Mouse (Mus musculus) granulocyte monocyte progenitor cell, adult 5-6 weeks (primary cell): Measurements from ENCODE around the gene Myef2. TPM values are rescaled to one million over a fixed set of nuclear protein-coding genes. Genes with fewer than 3 reads are reported as not detected.
A peak's percentile ranks its signal among the peaks of the same experiment; 100 is the strongest.
"Not testable (repeated sequence)": the region's sequence is repeated elsewhere in the genome, so short reads cannot be mapped to it uniquely, and the experiment has no call there.

Experiments
- ATAC-seq: replicated peaks from 2 replicates; pipeline ENCODE4 v1.8.0; 2016; ENCODE audit warnings: mild to moderate bottlenecking, moderate TSS enrichment, inconsistent platforms; ENCODE audit not compliant: poor library complexity, severe bottlenecking
- total RNA-seq, 2 experiments: library from RNA; stranded (forward) in 1 of 2; stranded (reverse) in 1 of 2; fragments of 200-712, 200-1000 nt in 1 of 2; fragments of >200 nt in 1 of 2; fragmentation: Nextera tagmentation in 1 of 2; gene quantifications; 2 replicates each; pipeline ENCODE4 v1.2.3; 2014 to 2017

The Myef2 gene
- 14.4 and 22.0 TPM in 2 replicates for total RNA-seq (2014; fragmentation: Nextera tagmentation)
- total RNA-seq (2017), result 30.2 and 43.0 TPM in 2 replicates

- ATAC-seq, result peak; percentile 91
These were observed at the start of gene Myef2 for GRCm38 (mm10) chr2:125123477-125123852. Gene Myef2 (minus strand): TSS chr2:125123661.

DNA sequence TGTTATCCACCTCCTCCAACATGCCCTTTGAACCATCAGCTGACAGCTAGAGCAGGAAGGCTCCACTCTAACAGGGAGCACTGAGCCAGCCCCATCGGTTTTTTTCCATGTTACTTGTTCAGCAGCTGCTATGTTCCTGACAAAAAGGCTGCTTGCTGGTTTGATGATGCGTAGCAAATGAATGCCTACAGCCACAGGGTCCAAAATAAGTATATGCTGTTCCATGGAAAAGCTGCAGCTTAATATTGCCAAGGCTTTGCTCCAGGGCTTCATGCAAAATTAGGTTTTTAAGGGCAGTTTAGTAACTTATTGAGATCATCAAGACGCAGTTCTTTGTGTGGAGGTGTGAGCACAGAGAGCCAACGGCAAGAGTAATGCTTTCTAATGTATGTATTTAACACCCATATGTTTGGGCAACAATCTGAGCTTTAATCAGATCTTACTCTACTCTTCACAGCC lies 38.6 kb upstream of the Myef2 start:
- ATAC-seq, result no peak

DNA sequence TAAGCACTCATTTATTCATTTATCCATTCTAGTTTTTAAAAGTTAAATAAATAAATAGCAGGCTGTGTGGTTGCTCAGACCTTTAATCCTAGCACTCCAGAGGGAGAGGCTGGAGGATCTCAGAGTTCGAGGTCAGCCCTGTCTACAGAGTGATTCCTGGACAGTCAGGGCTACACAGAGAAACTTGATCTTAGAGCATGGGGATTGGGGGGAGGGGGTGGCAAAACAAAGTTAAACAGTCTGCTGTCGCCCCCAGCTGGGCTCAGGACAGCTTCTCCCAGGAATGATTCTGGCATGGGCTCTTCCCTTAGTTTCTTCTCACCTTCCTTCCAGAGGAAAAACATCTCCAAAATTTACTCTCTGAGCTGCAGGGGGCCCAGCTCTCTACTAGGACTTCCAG lies 32.0 kb upstream of the Myef2 start:
- no peak for ATAC-seq

DNA sequence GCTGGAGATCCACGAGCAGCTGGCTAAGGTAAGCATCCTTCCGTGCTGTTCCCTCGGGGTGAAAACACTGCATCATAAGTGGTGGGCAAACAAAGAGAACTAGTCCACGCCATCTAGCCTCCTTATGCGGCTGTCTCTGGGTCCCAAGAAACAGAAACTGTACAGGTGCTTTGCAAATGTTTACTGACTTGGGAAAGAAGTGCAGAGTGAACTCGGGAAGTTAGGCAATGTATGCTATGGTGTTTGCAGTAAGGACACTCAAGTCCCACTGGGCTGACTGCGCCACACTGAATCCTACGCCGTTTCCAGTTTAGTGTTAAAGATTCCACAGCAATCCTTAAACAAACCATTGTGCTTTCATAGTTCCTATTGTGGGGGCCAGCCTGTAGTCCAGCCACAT lies 30.8 kb upstream of the Myef2 start:
- no peak for ATAC-seq

DNA sequence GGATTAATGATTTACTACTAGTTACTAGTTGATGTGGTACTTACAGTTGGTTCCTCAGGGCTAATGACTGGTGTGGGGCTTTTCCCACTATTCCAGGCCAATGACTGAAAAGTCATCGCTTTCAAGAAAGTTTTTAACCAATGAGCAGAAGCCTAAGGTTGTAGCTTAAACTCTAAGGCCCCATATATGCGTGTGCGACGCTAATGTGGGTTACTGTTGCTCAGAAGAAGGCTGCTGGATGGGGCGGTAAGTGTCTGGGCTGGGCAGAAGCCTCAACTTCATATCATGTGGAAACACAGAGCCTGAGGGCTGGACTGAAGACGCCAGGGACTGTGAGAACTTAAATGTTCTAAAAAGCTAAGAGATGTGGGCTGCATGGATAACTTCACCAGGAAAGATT lies 28.9 kb upstream of the Myef2 start, which contains the start of gene Slc12a1:
Gene Slc12a1 (plus strand): TSS at position 118 of the 400 bp plus-strand sequence.
- ATAC-seq, result no peak

DNA sequence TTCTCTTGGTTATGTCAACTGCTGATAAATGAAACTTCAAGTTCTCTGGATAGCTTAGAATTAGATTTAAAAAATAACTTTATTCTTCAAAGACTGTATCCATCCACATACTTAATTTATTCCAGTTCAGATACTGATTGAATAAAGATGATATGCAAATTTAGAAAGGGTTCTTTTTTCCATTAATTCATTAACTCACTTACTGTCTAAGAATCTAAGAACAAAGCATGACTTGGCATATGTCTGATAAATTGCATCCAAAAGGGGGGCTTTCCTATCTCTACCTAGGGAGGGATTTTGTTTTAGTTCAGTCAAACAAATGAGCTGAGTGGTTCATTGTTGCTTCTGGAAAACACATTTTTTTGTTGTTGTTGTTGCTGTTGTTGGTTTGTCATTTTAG lies 18.9 kb upstream of the Myef2 start:
- no peak for ATAC-seq

DNA sequence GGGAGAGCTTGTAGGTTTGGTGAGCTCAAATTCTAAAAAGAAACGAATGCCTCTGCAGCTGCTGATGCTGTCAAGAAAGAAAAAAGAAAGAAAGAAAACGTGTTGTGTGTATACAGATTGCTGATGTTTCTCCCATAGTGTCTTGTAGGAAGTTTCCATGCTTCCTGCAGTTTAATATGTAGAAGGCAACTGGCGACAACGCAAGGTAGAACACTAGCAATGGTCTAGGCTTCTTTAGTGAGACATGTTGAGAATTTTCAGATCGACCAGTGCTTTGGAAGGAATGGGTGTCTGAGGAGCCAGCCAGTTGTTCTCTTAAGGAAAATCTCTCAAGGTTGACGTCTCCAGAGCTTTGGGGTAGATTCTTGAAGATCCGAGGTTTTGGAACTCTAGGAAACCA lies 13.4 kb upstream of the Myef2 start:
- ATAC-seq, result no peak

DNA sequence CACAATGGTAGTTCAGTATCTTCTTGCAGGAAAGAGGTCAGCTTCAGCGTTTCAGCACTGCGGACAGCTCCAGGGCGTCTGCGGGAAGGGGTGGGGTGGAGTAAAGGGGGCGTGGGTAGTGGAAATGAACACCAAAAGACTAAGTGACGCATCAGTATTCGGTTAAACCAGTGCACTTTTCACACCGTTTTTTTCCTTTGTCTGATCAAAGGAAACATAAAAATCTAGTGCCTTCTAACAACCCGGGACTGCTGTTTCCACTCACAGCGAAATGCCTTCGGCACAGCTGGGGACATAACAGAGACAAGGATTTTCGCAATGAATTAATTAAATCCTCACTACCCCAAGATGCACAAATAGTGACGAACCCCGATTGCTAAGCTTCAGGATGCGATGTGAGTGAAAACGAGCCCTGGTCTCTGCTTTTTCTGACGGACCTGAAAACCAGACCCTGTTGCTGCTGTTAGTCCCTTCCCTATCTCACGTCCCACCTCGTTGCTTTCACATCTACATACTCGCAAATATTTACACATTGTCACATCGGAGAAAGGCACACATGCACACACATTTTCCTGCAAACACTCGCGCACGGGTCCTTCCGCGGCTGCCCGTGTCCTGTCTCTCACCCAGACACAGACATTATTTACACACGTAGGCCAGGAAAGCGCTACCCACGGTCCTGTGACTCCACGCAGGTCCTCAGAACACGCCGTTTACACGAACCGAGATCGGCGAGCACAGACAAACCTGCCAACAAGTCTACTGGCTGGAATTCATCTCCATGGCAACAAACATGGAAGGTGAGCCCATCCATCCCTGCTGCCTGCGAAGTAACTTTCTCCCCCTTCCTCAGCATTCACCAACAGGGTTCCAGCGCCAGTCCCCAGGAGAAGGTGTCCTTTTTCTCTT lies 12.7 kb upstream of the Myef2 start, which contains the start of gene Ctxn2:
Gene Ctxn2 (plus strand): TSS at position 790 of the 909 bp plus-strand sequence.
- ATAC-seq, result peak; percentile 99

DNA sequence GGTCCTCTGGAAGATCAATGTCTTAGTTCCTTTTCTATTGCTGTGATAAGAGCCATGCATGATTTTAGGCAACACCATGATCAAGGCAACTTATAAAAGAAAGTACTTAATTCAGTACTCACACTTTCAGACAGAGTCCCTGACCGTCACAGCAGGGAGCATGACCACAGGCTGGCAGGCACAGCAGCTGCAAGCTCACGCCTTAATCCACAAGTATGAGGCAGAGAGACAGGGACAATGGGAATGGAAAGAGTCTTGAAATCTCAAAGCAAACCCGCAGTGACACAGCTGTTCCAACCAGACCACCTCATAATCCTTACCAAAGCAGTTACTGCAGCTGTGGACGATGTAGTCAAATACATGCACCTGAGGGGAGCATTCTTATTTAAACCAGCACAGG lies 10.7 kb upstream of the Myef2 start:
- no peak for ATAC-seq

DNA sequence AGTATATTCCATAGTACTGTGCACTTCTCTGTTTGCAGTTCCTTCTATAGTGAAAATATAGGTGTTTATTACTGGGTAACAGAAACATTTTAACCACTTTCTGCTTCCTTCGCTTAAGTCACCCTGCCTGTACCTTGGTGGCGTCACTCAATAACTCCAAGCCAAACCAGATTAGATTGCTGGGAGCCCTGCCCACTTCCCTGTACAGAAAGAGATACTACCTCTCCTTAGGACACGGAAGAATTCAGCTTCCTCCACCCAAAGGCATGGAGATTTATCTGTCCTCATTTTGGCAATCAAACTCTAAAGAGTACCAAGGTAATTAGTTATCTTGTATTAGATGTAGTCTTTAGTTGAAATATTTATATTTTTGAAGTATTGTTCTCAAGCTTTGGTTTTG lies 3.3 kb upstream of the Myef2 start:
- ATAC-seq, result no peak

DNA sequence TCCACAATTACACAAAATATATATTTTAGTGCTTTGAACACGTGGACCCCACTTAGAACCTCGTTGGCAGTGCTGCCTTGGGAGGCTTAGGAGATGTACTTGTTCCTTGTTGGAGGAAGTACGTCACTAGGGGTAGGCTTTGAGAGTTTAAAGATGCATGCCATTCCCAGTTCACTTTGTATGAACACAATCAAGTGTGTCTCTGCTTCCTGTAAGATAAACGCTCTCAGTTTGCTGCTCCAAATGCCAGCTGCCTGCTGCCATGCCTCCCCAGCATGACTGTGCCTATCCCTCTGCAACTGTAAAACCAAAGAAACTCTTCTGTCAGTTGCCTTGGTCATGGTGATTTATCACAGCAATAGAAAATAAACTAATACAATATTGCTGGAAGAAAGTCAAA lies 2.4 kb upstream of the Myef2 start:
- ATAC-seq, result no peak

DNA sequence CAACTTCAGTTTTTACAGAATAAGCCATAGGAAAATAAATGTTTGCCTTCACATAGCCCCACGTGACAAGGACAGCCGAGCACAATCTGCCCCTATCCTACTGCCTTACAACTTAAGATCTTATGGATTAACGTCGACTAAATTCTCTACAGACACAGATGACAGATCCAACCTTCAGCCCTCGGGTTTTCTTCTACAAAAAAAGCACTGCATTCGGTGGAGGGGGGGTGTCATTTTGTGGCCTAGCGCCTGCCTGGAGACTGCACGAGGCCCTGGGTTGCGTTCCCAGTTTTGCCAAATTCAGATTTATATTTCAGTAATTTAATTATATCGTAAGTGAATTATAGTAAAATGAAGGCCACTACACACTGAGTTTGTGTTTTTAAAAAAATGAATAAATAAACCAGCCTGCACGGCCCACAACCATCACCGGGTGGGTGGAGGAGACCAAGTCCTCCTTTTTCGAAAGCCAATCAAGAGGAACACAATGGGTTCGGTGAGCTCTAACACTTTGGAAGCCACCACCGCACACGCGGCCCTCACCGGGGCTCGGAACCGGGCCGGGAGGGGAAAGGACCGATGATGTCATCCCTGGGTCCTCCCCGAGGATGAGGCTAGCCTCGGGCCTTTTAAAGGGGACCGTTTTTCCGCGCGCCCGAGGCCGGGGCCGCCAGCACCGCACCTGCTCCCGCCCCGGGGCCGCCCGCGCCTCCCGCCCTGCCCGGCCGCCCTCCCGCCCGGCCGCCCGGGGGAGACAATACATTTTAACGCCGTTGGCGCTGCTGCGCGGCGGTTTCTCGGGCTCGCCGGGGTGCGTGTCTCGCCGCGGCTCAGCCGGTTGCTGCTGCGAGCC lies 611 bp downstream of the Myef2 start:
- peak; percentile 34 for ATAC-seq

DNA sequence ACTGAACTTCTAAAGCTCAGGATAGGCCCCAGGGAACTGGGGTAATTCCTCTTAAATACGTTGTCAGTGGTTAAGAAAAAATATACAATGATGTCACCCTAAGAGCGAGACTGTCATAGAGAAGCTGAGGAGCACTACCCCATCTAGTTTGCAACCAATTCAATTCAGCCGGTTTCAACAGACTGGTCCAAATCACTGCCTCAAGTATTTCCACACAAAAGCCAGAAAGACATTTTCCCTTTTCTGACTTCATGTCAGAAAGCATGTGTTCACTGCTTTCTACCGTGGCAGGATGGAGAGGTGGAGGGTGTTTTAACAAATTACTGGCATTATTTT lies 1.2 kb downstream of the Myef2 start:
- peak; percentile 64 for ATAC-seq

- no peak for ATAC-seq
These were observed 3.9 kb downstream of the Myef2 start for GRCm38 (mm10) chr2:125119381-125120110.

DNA sequence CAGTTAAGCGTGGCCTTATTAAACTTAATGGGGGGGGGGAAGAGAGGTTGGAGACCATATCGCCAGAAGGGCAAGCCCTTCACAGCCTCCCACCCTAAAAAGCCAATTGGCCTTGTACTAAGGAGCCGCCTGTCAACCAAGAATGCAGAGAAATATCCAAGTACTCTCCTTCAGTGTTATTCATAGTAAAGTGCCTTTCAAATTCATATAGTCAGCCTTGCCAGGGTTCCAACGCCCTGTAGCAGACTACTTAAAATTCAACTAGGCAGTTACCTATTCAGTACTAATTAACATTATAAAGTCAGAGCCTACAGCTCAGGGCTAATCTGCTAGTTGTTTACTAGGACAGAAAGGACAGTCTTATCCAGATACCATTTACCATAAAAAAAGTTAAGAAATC lies 16.9 kb downstream of the Myef2 start:
- not testable (repeated sequence) for ATAC-seq

- not testable (repeated sequence) for ATAC-seq
These were observed 19.0 kb downstream of the Myef2 start for GRCm38 (mm10) chr2:125104491-125104890.

DNA sequence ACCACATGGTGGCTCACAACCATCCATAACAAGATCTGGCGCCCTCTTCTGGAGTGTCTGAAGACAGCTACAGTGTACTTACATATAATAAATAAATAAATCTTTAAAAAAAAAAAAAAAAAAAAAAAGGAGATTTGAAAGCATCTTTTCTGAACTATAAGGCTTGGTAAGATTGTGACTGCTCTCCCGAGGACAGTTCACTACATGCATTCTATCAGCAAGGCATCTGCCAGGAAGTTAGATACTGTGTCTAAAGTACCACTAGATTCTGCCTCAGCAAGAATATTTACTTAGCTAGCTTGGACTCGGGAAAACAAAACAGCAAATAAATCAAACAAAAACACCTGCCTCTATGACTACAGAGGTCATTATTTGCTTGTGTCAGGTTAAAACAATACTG lies 31.3 kb downstream of the Myef2 start:
- ATAC-seq, result not testable (repeated sequence)

GRCm38 (mm10) chr2:125088757-125089156 lies 34.7 kb downstream of the Myef2 start:
- ATAC-seq, result no peak

- ATAC-seq, result no peak
These were observed 39.6 kb downstream of the Myef2 start for GRCm38 (mm10) chr2:125083879-125084278.

- no peak for ATAC-seq
These were observed 50.2 kb downstream of the Myef2 start for GRCm38 (mm10) chr2:125073056-125073780.
